Mouse (Mus musculus): Measurements from ENCODE around the gene Zc3h4. TPM values are rescaled to one million over a fixed set of nuclear protein-coding genes. Genes with fewer than 3 reads are reported as not detected.

The Zc3h4 gene
- polyA plus RNA-seq, 1 experiment from 2014 or later = 8.2 TPM

- Histone ChIP-seq H3K27ac (ENCODE audit: low read length) (no peak overlapping the region), H3K27me3 (replicated peaks; ENCODE audit: insufficient read depth, low read length) (no peaks in the 10 kb centered on the region), H3K9ac (replicated peaks; ENCODE audit: low read depth) (no peak overlapping the region), H3K4me2 (replicated peaks; ENCODE audit: low read depth, low read length) (no peak overlapping the region), H3K4me1 (ENCODE audit: insufficient read depth, low read depth, low read length) (no peaks in the 10 kb centered on the region), H3K9me3 (ENCODE audit: low read length) (no peaks in the 10 kb centered on the region), H3K4me3 (ENCODE audit: low read depth, low read length) (no peak overlapping the region), H3K36me3 (ENCODE audit: insufficient read depth, low read length) (peaks cover 53% of the 10 kb centered on the region)
- ATAC-seq (no peak), DNase-seq (ENCODE audit: low spot score) (no peak)
- WGBS = 83% methylated on average over 18 of the region's 18 CpGs
- TF ChIP-seq EP300 (IDR thresholded peaks at IDR 0.05) = no peak
- TF ChIP-seq CTCF (IDR thresholded peaks at IDR 0.05) = no peak
Measured at GRCm38 (mm10) chr7:16422222-16422856, 21.6 kb downstream of the Zc3h4 start.

- H3K4me3 ChIP-seq (ENCODE audit: low read depth, low read length) = no peak overlapping the region
- no peak for DNase-seq (ENCODE audit: low spot score)
- H3K9ac ChIP-seq (replicated peaks; ENCODE audit: low read depth) = no peak overlapping the region
- no peaks in the 10 kb centered on the region for H3K4me1 ChIP-seq (ENCODE audit: insufficient read depth, low read depth, low read length)
- 91% methylated on average over 9 of the region's 9 CpGs for WGBS
- H3K27me3 ChIP-seq (replicated peaks; ENCODE audit: insufficient read depth, low read length) = no peaks in the 10 kb centered on the region
- peaks cover 66% of the 10 kb centered on the region for H3K36me3 ChIP-seq (ENCODE audit: insufficient read depth, low read length)
- no peak overlapping the region for H3K27ac ChIP-seq (ENCODE audit: low read length)
- no peak for TF ChIP-seq EP300 (IDR thresholded peaks at IDR 0.05)
- no peak for TF ChIP-seq CTCF (IDR thresholded peaks at IDR 0.05)
- no peaks in the 10 kb centered on the region for H3K9me3 ChIP-seq (ENCODE audit: low read length)
- ATAC-seq = no peak
- H3K4me2 ChIP-seq (replicated peaks; ENCODE audit: low read depth, low read length) = no peak overlapping the region
Measured at GRCm38 (mm10) chr7:16423731-16424130, 23.0 kb downstream of the Zc3h4 start.

- no peak overlapping the region for H3K9ac ChIP-seq (replicated peaks; ENCODE audit: low read depth)
- H3K27me3 ChIP-seq (replicated peaks; ENCODE audit: insufficient read depth, low read length) = no peaks in the 10 kb centered on the region
- no peak overlapping the region for H3K27ac ChIP-seq (ENCODE audit: low read length)
- no peak overlapping the region for H3K4me2 ChIP-seq (replicated peaks; ENCODE audit: low read depth, low read length)
- TF ChIP-seq CTCF (IDR thresholded peaks at IDR 0.05) = no peak
- TF ChIP-seq EP300 (IDR thresholded peaks at IDR 0.05) = no peak
- H3K36me3 ChIP-seq (ENCODE audit: insufficient read depth, low read length) = peaks cover 80% of the 10 kb centered on the region
- no peaks in the 10 kb centered on the region for H3K4me1 ChIP-seq (ENCODE audit: insufficient read depth, low read depth, low read length)
- no peak for DNase-seq (ENCODE audit: low spot score)
- H3K9me3 ChIP-seq (ENCODE audit: low read length) = no peaks in the 10 kb centered on the region
- WGBS = 88% methylated on average over 10 of the region's 10 CpGs
- peak; percentile 6; the same call in 1 of the 2 replicates for ATAC-seq
- H3K4me3 ChIP-seq (ENCODE audit: low read depth, low read length) = no peak overlapping the region
Measured at GRCm38 (mm10) chr7:16425721-16426120, 25.0 kb downstream of the Zc3h4 start.

GRCm38 (mm10) chr7:16426129-16426729, 25.5 kb downstream of the Zc3h4 start:
- 55% methylated on average over 4 of the region's 4 CpGs for WGBS
- ATAC-seq = peak; percentile 95

GRCm38 (mm10) chr7:16433352-16433971, 32.8 kb downstream of the Zc3h4 start:
- TF ChIP-seq EP300 (IDR thresholded peaks at IDR 0.05) (no peak), CTCF (IDR thresholded peaks at IDR 0.05) (no peak)
- ATAC-seq = no peak
- H3K4me2 ChIP-seq (replicated peaks; ENCODE audit: low read depth, low read length) = no peak overlapping the region
- no peaks in the 10 kb centered on the region for H3K4me1 ChIP-seq (ENCODE audit: insufficient read depth, low read depth, low read length)
- WGBS = 56% methylated on average over 3 of the region's 3 CpGs
- peaks cover 60% of the 10 kb centered on the region for H3K36me3 ChIP-seq (ENCODE audit: insufficient read depth, low read length)
- no peaks in the 10 kb centered on the region for H3K9me3 ChIP-seq (ENCODE audit: low read length)
- H3K4me3 ChIP-seq (ENCODE audit: low read depth, low read length) = no peak overlapping the region
- H3K9ac ChIP-seq (replicated peaks; ENCODE audit: low read depth) = no peak overlapping the region
- H3K27ac ChIP-seq (ENCODE audit: low read length) = no peak overlapping the region
- DNase-seq (ENCODE audit: low spot score) = no peak
- H3K27me3 ChIP-seq (replicated peaks; ENCODE audit: insufficient read depth, low read length) = no peaks in the 10 kb centered on the region

More at GRCm38 (mm10) chr7:16426129-16426729, 25.5 kb downstream of the Zc3h4 start:
- peak; percentile 95 for TF ChIP-seq CTCF (IDR thresholded peaks at IDR 0.05)
- 0 out of 2 replicates have a peak, but pooled peaks have one; percentile 13 for TF ChIP-seq EP300 (IDR thresholded peaks at IDR 0.05)
- H3K4me2 ChIP-seq (replicated peaks; ENCODE audit: low read depth, low read length) = no peak overlapping the region
- H3K27ac ChIP-seq (ENCODE audit: low read length) = no peak overlapping the region
- peaks cover 78% of the 10 kb centered on the region for H3K36me3 ChIP-seq (ENCODE audit: insufficient read depth, low read length)
- H3K9me3 ChIP-seq (ENCODE audit: low read length) = no peaks in the 10 kb centered on the region
- no peaks in the 10 kb centered on the region for H3K4me1 ChIP-seq (ENCODE audit: insufficient read depth, low read depth, low read length)
- DNase-seq (ENCODE audit: low spot score) = peak; percentile 91
- no peak overlapping the region for H3K4me3 ChIP-seq (ENCODE audit: low read depth, low read length)
- H3K27me3 ChIP-seq (replicated peaks; ENCODE audit: insufficient read depth, low read length) = no peaks in the 10 kb centered on the region
- H3K9ac ChIP-seq (replicated peaks; ENCODE audit: low read depth) = no peak overlapping the region

GRCm38 (mm10) chr7:16435088-16435487, 34.4 kb downstream of the Zc3h4 start:
- Histone ChIP-seq H3K36me3 (ENCODE audit: insufficient read depth, low read length) (peaks cover 45% of the 10 kb centered on the region), H3K4me3 (ENCODE audit: low read depth, low read length) (no peak overlapping the region), H3K27ac (ENCODE audit: low read length) (no peak overlapping the region), H3K9me3 (ENCODE audit: low read length) (no peaks in the 10 kb centered on the region), H3K4me2 (replicated peaks; ENCODE audit: low read depth, low read length) (no peak overlapping the region), H3K4me1 (ENCODE audit: insufficient read depth, low read depth, low read length) (no peaks in the 10 kb centered on the region), H3K9ac (replicated peaks; ENCODE audit: low read depth) (no peak overlapping the region), H3K27me3 (replicated peaks; ENCODE audit: insufficient read depth, low read length) (no peaks in the 10 kb centered on the region)
- ATAC-seq (no peak), DNase-seq (ENCODE audit: low spot score) (no peak)
- TF ChIP-seq CTCF (IDR thresholded peaks at IDR 0.05) (no peak), EP300 (IDR thresholded peaks at IDR 0.05) (no peak)
- 88% methylated on average over 9 of the region's 9 CpGs for WGBS
